Mouse (Mus musculus): ENCODE results near the gene Spryd3. TPM values are rescaled to one million over a fixed set of nuclear protein-coding genes. Genes with fewer than 3 reads are reported as not detected.

The Spryd3 gene
- polyA plus RNA-seq, 1 experiment = 1.1 TPM

GRCm38 (mm10) chr15:102111495-102111829, 24.6 kb downstream of the Spryd3 start:
- Histone ChIP-seq H3K4me3 (replicated peaks) (no peak overlapping the region), H3K4me1 (ENCODE audit: control insufficient read depth) (peaks cover 27% of the 10 kb centered on the region), H3K27me3 (ENCODE audit: control insufficient read depth) (peaks cover 16% of the 10 kb centered on the region), H3K36me3 (ENCODE audit: control insufficient read depth) (peaks cover 12% of the 10 kb centered on the region), H3K9me3 (ENCODE audit: control insufficient read depth, low read length) (no peaks in the 10 kb centered on the region)
- TF ChIP-seq GATA1 (IDR thresholded peaks at IDR 0.05; ENCODE audit: low read length) (no peak), TAL1 (IDR thresholded peaks at IDR 0.05; ENCODE audit: low read length) (no peak)

- Histone ChIP-seq H3K4me3 (replicated peaks) (no peak overlapping the region), H3K36me3 (ENCODE audit: control insufficient read depth) (peaks cover 7% of the 10 kb centered on the region), H3K9me3 (ENCODE audit: control insufficient read depth, low read length) (no peaks in the 10 kb centered on the region), H3K27me3 (ENCODE audit: control insufficient read depth) (peaks cover 21% of the 10 kb centered on the region), H3K4me1 (ENCODE audit: control insufficient read depth) (peaks cover 24% of the 10 kb centered on the region)
- TF ChIP-seq TAL1 (IDR thresholded peaks at IDR 0.05; ENCODE audit: low read length) (no peak), GATA1 (IDR thresholded peaks at IDR 0.05; ENCODE audit: low read length) (no peak)
Measured at GRCm38 (mm10) chr15:102110701-102111494, 25.1 kb downstream of the Spryd3 start.

- Histone ChIP-seq H3K4me3 (replicated peaks) (no peak overlapping the region), H3K36me3 (ENCODE audit: control insufficient read depth) (peaks cover 3% of the 10 kb centered on the region; the same call in 1 of the 2 replicates), H3K27me3 (ENCODE audit: control insufficient read depth) (peaks cover 28% of the 10 kb centered on the region), H3K9me3 (ENCODE audit: control insufficient read depth, low read length) (no peaks in the 10 kb centered on the region), H3K4me1 (ENCODE audit: control insufficient read depth) (peaks cover 19% of the 10 kb centered on the region)
- TF ChIP-seq TAL1 (IDR thresholded peaks at IDR 0.05; ENCODE audit: low read length) (no peak), GATA1 (IDR thresholded peaks at IDR 0.05; ENCODE audit: low read length) (no peak)
Measured at GRCm38 (mm10) chr15:102110271-102110670, 25.8 kb downstream of the Spryd3 start.

GRCm38 (mm10) chr15:102108651-102109525, 27.1 kb downstream of the Spryd3 start:
- TF ChIP-seq TAL1 (IDR thresholded peaks at IDR 0.05; ENCODE audit: low read length) = no peak
- no peak for TF ChIP-seq GATA1 (IDR thresholded peaks at IDR 0.05; ENCODE audit: low read length)
- Histone ChIP-seq H3K27me3 (ENCODE audit: control insufficient read depth) (peaks cover 41% of the 10 kb centered on the region), H3K36me3 (ENCODE audit: control insufficient read depth) (peaks cover 3% of the 10 kb centered on the region; the same call in 1 of the 2 replicates), H3K4me3 (replicated peaks) (no peak overlapping the region), H3K9me3 (ENCODE audit: control insufficient read depth, low read length) (no peaks in the 10 kb centered on the region), H3K4me1 (ENCODE audit: control insufficient read depth) (peaks cover 20% of the 10 kb centered on the region)

GRCm38 (mm10) chr15:102107689-102108573, 28.1 kb downstream of the Spryd3 start:
- Histone ChIP-seq H3K4me1 (ENCODE audit: control insufficient read depth) (peaks cover 26% of the 10 kb centered on the region), H3K27me3 (ENCODE audit: control insufficient read depth) (peaks cover 51% of the 10 kb centered on the region), H3K9me3 (ENCODE audit: control insufficient read depth, low read length) (no peaks in the 10 kb centered on the region), H3K36me3 (ENCODE audit: control insufficient read depth) (peaks cover 3% of the 10 kb centered on the region; the same call in 1 of the 2 replicates), H3K4me3 (replicated peaks) (no peak overlapping the region)
- TF ChIP-seq GATA1 (IDR thresholded peaks at IDR 0.05; ENCODE audit: low read length) = no peak
- no peak for TF ChIP-seq TAL1 (IDR thresholded peaks at IDR 0.05; ENCODE audit: low read length)

GRCm38 (mm10) chr15:102106754-102107456, 29.1 kb downstream of the Spryd3 start:
- Histone ChIP-seq H3K27me3 (ENCODE audit: control insufficient read depth) (peaks cover 61% of the 10 kb centered on the region), H3K4me1 (ENCODE audit: control insufficient read depth) (peaks cover 26% of the 10 kb centered on the region), H3K4me3 (replicated peaks) (peak overlapping the region; percentile 50), H3K36me3 (ENCODE audit: control insufficient read depth) (peaks cover 3% of the 10 kb centered on the region; the same call in 1 of the 2 replicates), H3K9me3 (ENCODE audit: control insufficient read depth, low read length) (no peaks in the 10 kb centered on the region)
- no peak for TF ChIP-seq TAL1 (IDR thresholded peaks at IDR 0.05; ENCODE audit: low read length)
- TF ChIP-seq GATA1 (IDR thresholded peaks at IDR 0.05; ENCODE audit: low read length) = no peak

GRCm38 (mm10) chr15:102105764-102106730, 30.0 kb downstream of the Spryd3 start:
- H3K4me1 ChIP-seq (ENCODE audit: control insufficient read depth) = peaks cover 32% of the 10 kb centered on the region
- TF ChIP-seq GATA1 (IDR thresholded peaks at IDR 0.05; ENCODE audit: low read length) (no peak), TAL1 (IDR thresholded peaks at IDR 0.05; ENCODE audit: low read length) (no peak)
- no peaks in the 10 kb centered on the region; the same call in 1 of the 2 replicates for H3K36me3 ChIP-seq (ENCODE audit: control insufficient read depth)
- H3K4me3 ChIP-seq (replicated peaks) = no peak overlapping the region
- peaks cover 70% of the 10 kb centered on the region for H3K27me3 ChIP-seq (ENCODE audit: control insufficient read depth)
- no peaks in the 10 kb centered on the region for H3K9me3 ChIP-seq (ENCODE audit: control insufficient read depth, low read length)
